Mouse (Mus musculus): ENCODE measurements around the gene Scgb1b18. TPM values are rescaled to one million over a fixed set of nuclear protein-coding genes. Genes with fewer than 3 reads are reported as not detected.
"Not testable (repeated sequence)": the region's sequence is repeated elsewhere in the genome, so short reads cannot be mapped to it uniquely, and the experiment has no call there.

Gene Scgb1b18
- total RNA-seq (2021): not detected
- polyA plus RNA-seq (2012; rRNA removed): not detected in 2 replicates
- long read RNA-seq: 0 reads

GRCm38 (mm10) chr7:33185268-33185667 is at the start of gene Scgb1b18:
TSS of gene Scgb1b18 (plus strand) at chr7:33185568.
- H3K36me3 ChIP-seq (ENCODE audit: control insufficient read depth, insufficient read depth, low read length); H3K9ac ChIP-seq (ENCODE audit: low read depth, low read length); intact Hi-C loops (cut with DNase I); H3K27ac ChIP-seq; DNase-seq; H3K27me3 ChIP-seq (ENCODE audit: control insufficient read depth, insufficient read depth, low read length); H3K4me3 ChIP-seq; H3K4me1 ChIP-seq (ENCODE audit: control insufficient read depth, insufficient read depth, low read length); H3K79me2 ChIP-seq (replicated peaks; ENCODE audit: control insufficient read depth, insufficient read depth, low read length): not testable (repeated sequence)
- WGBS: no CpG with 5 or more reads among the region's 2 CpGs

GRCm38 (mm10) chr7:33173764-33174163 is 11.6 kb upstream of the Scgb1b18 start, which contains the start of gene Scgb2b18:
TSS of gene Scgb2b18 (minus strand) at chr7:33173864.
- 71% methylated on average over 2 of the region's 2 CpGs for WGBS
- H3K27ac ChIP-seq; H3K4me1 ChIP-seq (ENCODE audit: control insufficient read depth, insufficient read depth, low read length); H3K36me3 ChIP-seq (ENCODE audit: control insufficient read depth, insufficient read depth, low read length); H3K9ac ChIP-seq (ENCODE audit: low read depth, low read length); H3K79me2 ChIP-seq (replicated peaks; ENCODE audit: control insufficient read depth, insufficient read depth, low read length); intact Hi-C loops (cut with DNase I); H3K4me3 ChIP-seq; DNase-seq; H3K27me3 ChIP-seq (ENCODE audit: control insufficient read depth, insufficient read depth, low read length): not testable (repeated sequence)

Other genes with a start within 250 kb of the Scgb1b18 start
- gene Scgb2b17, start 129.0 kb upstream of the Scgb1b18 start, total RNA-seq (2021): not detected
- gene Scgb2b17, start 129.0 kb upstream of the Scgb1b18 start, polyA plus RNA-seq (2012; rRNA removed): not detected in 2 replicates
- gene Scgb1b17, start 122.1 kb upstream of the Scgb1b18 start, total RNA-seq (2021): not detected
- not detected in 2 replicates for gene Scgb1b17, start 122.1 kb upstream of the Scgb1b18 start, polyA plus RNA-seq (2012; rRNA removed)
- gene Scgb2b18, start 11.7 kb upstream of the Scgb1b18 start, total RNA-seq (2021): not detected
- not detected in 2 replicates for gene Scgb2b18, start 11.7 kb upstream of the Scgb1b18 start, polyA plus RNA-seq (2012; rRNA removed)
- gene Scgb2b19, start 94.8 kb downstream of the Scgb1b18 start, total RNA-seq (2021): not detected
- not detected in 2 replicates for gene Scgb2b19, start 94.8 kb downstream of the Scgb1b18 start, polyA plus RNA-seq (2012; rRNA removed)
- not detected for gene Scgb1b19, start 101.7 kb downstream of the Scgb1b18 start, total RNA-seq (2021)
- gene Scgb1b19, start 101.7 kb downstream of the Scgb1b18 start, polyA plus RNA-seq (2012; rRNA removed): not detected in 2 replicates
- gene Scgb2b20, start 180.8 kb downstream of the Scgb1b18 start, total RNA-seq (2021): not detected
- gene Scgb2b20, start 180.8 kb downstream of the Scgb1b18 start, polyA plus RNA-seq (2012; rRNA removed): not detected in 2 replicates
- gene Scgb1b20, start 187.7 kb downstream of the Scgb1b18 start, total RNA-seq (2021): not detected
- not detected in 2 replicates for gene Scgb1b20, start 187.7 kb downstream of the Scgb1b18 start, polyA plus RNA-seq (2012; rRNA removed)

Data from heart, adult 2 months (tissue).